Mouse (Mus musculus): ENCODE measurements around the gene Vmn1r79.
"Not testable (repeated sequence)": the region's sequence is repeated elsewhere in the genome, so short reads cannot be mapped to it uniquely, and the experiment has no call there.

Gene Vmn1r79

GRCm38 (mm10) chr7:12170979-12171378 lies at the start of gene Vmn1r79:
Vmn1r79 (plus strand) TSS chr7:12171279.
- not testable (repeated sequence) for DNase-seq (ENCODE audit: low spot score)

DNA sequence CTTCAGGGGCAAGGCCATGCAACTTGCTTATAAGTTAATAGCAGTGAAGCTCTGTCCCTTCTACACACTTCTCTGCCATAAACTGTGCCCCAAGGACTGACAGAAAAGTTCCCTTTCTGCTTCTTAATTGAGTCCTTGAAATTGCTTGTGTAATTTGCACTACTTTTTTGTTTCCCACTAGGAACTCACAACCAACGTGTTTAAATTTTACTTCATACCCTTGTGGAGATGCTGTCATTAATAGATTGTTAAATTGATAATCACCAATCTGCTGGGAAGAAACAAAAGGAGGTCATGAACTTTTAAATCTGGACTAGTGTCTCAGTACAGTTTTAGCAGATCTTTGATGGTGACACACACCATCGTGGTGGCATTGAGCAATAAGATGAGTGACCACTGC lies 21.1 kb upstream of the Vmn1r79 start, which contains the start of gene Vmn1r78:
Vmn1r78 (plus strand) TSS at position 301 of the 400 bp plus-strand sequence.
- DNase-seq (ENCODE audit: low spot score), result no peak

- DNase-seq (ENCODE audit: low spot score), result not testable (repeated sequence)
Measured at GRCm38 (mm10) chr7:12156463-12156862, 14.6 kb upstream of the Vmn1r79 start.

GRCm38 (mm10) chr7:12172926-12173325 lies 1.8 kb downstream of the Vmn1r79 start:
- not testable (repeated sequence) for DNase-seq (ENCODE audit: low spot score)

DNA sequence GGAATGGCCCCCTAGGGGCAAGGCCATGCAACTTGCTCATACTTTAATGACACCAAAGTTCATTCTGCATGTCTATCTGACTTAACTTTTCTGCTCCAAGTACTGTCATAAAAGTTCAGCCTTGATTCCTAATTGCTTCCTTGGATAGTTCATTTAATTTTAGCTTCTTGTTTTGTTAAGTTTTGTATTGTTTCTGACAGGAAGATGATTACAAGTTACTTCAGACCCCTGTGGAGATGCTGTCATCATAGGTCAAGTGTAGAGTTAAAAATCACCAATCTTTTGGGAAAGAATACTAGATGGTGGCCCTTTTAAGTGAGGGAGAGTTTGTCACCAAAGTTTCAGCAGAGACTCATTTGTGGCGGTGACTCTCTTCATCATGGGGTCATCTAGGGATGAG lies 17.9 kb downstream of the Vmn1r79 start, which contains the start of gene Vmn1r80:
Vmn1r80 (plus strand) TSS at position 301 of the 400 bp plus-strand sequence.
- no peak for DNase-seq (ENCODE audit: low spot score)

- no peak for DNase-seq (ENCODE audit: low spot score)
Measured at GRCm38 (mm10) chr7:12204141-12204540, 33.1 kb downstream of the Vmn1r79 start.
